Mouse (Mus musculus) heart, embryonic 13.5 days (tissue): ENCODE results near the gene Gm45717. TPM values are rescaled to one million over a fixed set of nuclear protein-coding genes. Genes with fewer than 3 reads are reported as not detected.

Experiments
- ATAC-seq: fragments of 200-750 bp; cut with Nextera tagmentation; 2 replicates; pipeline ENCODE4 v1.8.0; 2017; ENCODE audit warnings: moderate TSS enrichment; ENCODE audit not compliant: insufficient number of reproducible peaks, low FRiP score, low TSS enrichment; ENCODE audit errors: extremely low read depth
- H3K27ac ChIP-seq: fragments of 300-500 bp; sonication (generic); replicated peaks from 2 replicates; pipeline ENCODE4 v1.5.1; 2015; ENCODE audit warnings: moderate library complexity, mild to moderate bottlenecking, inconsistent platforms
- H3K27me3 ChIP-seq: fragments of 300-500 bp; sonication (generic); replicated peaks from 2 replicates; pipeline ENCODE4 v1.6.1; 2015; ENCODE audit warnings: mild to moderate bottlenecking, inconsistent platforms
- H3K36me3 ChIP-seq: fragments of 300-500 bp; sonication (generic); 2 replicates; pipeline ENCODE4 v1.6.1; 2015; ENCODE audit warnings: mild to moderate bottlenecking, inconsistent platforms
- H3K4me1 ChIP-seq: fragments of 300-500 bp; sonication (generic); 2 replicates; pipeline ENCODE4 v1.6.1; 2015; ENCODE audit warnings: inconsistent platforms
- H3K4me2 ChIP-seq: fragments of 300-500 bp; sonication (generic); 2 replicates; pipeline ENCODE4 v1.6.1; 2015; ENCODE audit warnings: inconsistent platforms, mild to moderate bottlenecking, moderate library complexity
- H3K4me3 ChIP-seq: fragments of 300-500 bp; sonication (generic); 2 replicates; pipeline ENCODE4 v1.5.1; 2015; ENCODE audit warnings: moderate library complexity, mild to moderate bottlenecking, inconsistent platforms
- H3K9ac ChIP-seq: fragments of 300-500 bp; sonication (generic); 2 replicates; pipeline ENCODE4 v1.6.1; 2015; ENCODE audit warnings: inconsistent platforms, mild to moderate bottlenecking, moderate library complexity
- H3K9me3 ChIP-seq: fragments of 300-500 bp; sonication (generic); 2 replicates; pipeline ENCODE4 v1.6.1; 2016; ENCODE audit warnings: inconsistent platforms
- WGBS: fragments of 180-500 bp; shearing (Covaris S2); methylation state at CpG from one replicate; pipeline ENCODE4 v1.1.7; 2015; ENCODE audit warnings: mixed read lengths; 5-methylcytosine and 5-hydroxymethylcytosine counted together
- polyA plus RNA-seq: library from polyadenylated mRNA; unstranded; fragments of >200 nt; fragmentation: Nextera tagmentation; extraction: Ambion mirVana; gene quantifications from 2 replicates; pipeline ENCODE4 v1.2.1, GENCODE M21; 2015

The Gm45717 gene
- polyA plus RNA-seq, 1 experiment from 2014 or later: not detected

DNA sequence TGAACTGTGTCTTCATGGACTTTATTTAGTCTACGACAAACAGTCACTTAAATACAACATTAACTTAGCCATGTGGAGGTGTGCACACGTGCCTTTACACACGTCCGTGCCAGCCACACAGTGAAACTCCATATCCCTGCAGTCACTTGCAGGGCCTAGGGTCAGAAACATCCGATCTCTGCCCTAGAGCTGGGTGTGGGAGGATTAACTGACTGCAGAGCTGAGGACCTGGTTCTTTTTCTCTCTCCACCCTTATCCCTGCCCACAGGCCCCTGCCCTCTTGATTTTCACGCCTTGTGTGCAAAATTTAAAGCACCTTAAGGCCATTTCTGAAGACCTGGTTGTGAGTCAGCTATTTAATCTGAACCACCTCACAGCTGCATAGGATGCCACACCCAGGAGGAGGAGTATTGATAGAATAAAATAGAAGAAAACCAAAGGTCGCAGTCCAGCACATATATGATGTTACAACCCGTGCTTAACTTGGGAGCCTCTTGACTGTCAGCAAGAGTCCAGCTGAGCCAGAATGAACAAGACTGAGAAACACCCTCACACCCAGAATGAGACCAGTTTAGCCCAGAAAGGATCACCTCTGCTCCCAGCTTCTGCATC, 35.2 kb downstream of the Gm45717 start, which contains the start of gene Nlrp6:
Nlrp6 (plus strand) TSS at position 485 of the 612 bp plus-strand sequence.
- peaks cover 14% of the 10 kb centered on the region for H3K4me1 ChIP-seq
- ATAC-seq: no peak
- H3K9me3 ChIP-seq: no peaks in the 10 kb centered on the region
- no peak within 1 kb of the TSS for H3K4me3 ChIP-seq
- no peak within 1 kb of the TSS for H3K27ac ChIP-seq
- no peak within 1 kb of the TSS for H3K4me2 ChIP-seq
- peaks cover 93% of the 10 kb centered on the region for H3K27me3 ChIP-seq
- no peaks in the 10 kb centered on the region for H3K36me3 ChIP-seq
- WGBS: 66% methylated on average over 8 of the region's 8 CpGs
- no peak within 1 kb of the TSS for H3K9ac ChIP-seq

GRCm38 (mm10) chr7:140919911-140920310, 35.8 kb downstream of the Gm45717 start:
- ATAC-seq: no peak
- Histone ChIP-seq H3K4me2 (no peak overlapping the region), H3K4me1 (peaks cover 14% of the 10 kb centered on the region), H3K4me3 (no peak overlapping the region), H3K27me3 (peaks cover 87% of the 10 kb centered on the region), H3K27ac (no peak overlapping the region), H3K36me3 (no peaks in the 10 kb centered on the region), H3K9me3 (no peaks in the 10 kb centered on the region), H3K9ac (no peak overlapping the region)
- WGBS: 31% methylated on average over 4 of the region's 4 CpGs

DNA sequence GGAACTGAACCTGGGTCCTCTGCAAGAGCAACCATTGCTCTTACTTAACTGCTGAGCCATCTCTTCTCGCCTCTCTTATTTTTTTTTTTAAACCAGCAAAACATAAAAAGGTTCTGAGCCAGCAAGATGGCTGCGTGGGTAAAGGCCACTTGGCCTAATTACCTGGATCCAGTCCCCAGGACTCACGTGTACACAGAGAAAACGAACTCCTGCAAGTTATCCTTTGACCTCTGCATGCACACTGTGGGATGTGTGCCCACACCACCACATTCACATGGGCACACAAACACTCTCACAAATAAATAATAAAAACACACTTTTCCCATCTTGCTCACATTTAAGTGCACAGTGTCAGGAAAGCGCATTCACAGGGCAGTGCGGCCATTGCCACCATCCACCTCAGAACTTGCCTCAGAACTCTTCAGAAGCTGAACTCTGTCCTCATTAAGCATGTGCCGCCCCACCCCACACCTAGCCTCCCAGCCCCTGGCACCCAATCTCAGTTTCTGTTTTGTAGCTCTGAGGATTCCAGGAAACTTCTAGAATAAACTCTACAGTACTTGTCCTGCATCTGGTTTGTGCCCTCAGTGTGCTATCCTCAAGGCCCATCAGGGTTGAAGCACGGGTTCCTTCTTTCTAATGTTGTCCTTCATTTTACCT, 41.6 kb downstream of the Gm45717 start:
- no peaks in the 10 kb centered on the region for H3K4me1 ChIP-seq
- H3K9ac ChIP-seq: no peak overlapping the region
- ATAC-seq: no peak
- no peak overlapping the region for H3K27ac ChIP-seq
- no peaks in the 10 kb centered on the region for H3K36me3 ChIP-seq
- no peak overlapping the region for H3K4me2 ChIP-seq
- H3K27me3 ChIP-seq: peaks cover 45% of the 10 kb centered on the region
- H3K4me3 ChIP-seq: no peak overlapping the region
- whole genome bisulfite sequencing: 75% methylated on average over 8 of the region's 8 CpGs
- H3K9me3 ChIP-seq: no peaks in the 10 kb centered on the region

DNA sequence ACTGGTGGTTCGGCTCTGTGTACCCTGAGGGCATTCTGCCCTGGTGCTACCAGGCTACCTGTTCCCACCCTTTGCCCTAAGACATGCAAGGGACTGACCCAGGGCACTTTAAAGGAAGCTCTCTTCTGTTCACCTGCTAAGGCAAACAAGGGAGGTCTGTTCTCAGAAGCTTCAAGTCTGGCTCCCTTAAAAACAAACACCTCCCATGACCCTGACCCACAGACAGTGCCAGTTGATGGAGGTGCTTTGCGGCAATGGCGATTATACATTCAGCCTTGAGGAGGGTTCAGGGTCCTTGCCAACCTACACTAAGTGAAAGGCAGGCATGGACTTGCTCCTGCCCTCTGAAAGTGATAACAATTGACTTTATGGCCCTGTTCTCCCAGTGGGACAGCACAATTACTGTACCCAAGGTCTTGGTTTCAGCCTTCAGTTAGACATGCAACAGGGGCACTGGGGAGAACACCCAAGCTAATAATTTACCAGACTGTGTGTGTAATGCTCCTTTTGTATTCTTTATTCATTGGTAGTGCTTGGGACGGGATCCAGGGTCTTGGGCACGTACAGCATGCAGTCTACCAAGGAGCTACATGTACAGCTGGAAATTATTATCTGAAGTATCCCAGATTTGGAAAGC, 42.8 kb downstream of the Gm45717 start:
- no peak overlapping the region for H3K4me2 ChIP-seq
- 71% methylated on average over 5 of the region's 5 CpGs for WGBS
- H3K9ac ChIP-seq: no peak overlapping the region
- no peak for ATAC-seq
- no peaks in the 10 kb centered on the region for H3K9me3 ChIP-seq
- peaks cover 4% of the 10 kb centered on the region; the same call in 1 of the 2 replicates for H3K4me1 ChIP-seq
- no peaks in the 10 kb centered on the region for H3K36me3 ChIP-seq
- peaks cover 36% of the 10 kb centered on the region for H3K27me3 ChIP-seq
- H3K27ac ChIP-seq: no peak overlapping the region
- no peak overlapping the region for H3K4me3 ChIP-seq

GRCm38 (mm10) chr7:140912293-140912692, 43.4 kb downstream of the Gm45717 start:
- no peak overlapping the region for H3K4me2 ChIP-seq
- WGBS: 47% methylated on average over 3 of the region's 3 CpGs
- ATAC-seq: no peak
- no peaks in the 10 kb centered on the region for H3K9me3 ChIP-seq
- H3K9ac ChIP-seq: no peak overlapping the region
- H3K4me1 ChIP-seq: peaks cover 4% of the 10 kb centered on the region; the same call in 1 of the 2 replicates
- H3K36me3 ChIP-seq: no peaks in the 10 kb centered on the region
- H3K27ac ChIP-seq: no peak overlapping the region
- H3K4me3 ChIP-seq: no peak overlapping the region
- H3K27me3 ChIP-seq: peaks cover 30% of the 10 kb centered on the region

DNA sequence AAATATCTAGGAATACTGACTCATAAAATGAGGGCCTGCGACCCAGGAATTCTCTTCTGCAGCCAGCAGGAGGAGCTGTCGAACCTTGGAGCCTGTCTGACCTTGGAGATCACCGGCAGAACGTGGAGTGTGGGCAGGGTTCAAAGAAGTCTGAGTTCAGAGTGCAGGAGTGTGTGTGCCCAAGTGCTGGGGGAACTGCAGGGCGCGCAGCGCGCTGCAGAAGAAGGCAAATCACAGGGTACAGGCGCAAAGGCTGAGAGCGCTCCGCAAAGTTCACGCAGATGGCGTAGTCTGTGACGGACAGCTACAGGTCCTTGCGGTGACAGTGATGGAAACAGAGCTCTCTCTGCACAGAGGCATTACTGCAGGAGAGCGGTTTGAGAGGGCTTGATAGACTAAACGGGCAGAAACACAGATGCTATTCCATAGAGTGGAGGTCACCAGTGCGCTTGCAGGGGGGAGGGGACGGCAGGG, 47.1 kb downstream of the Gm45717 start:
- no peaks in the 10 kb centered on the region for H3K36me3 ChIP-seq
- 2% methylated on average over 19 of the region's 19 CpGs for WGBS
- H3K4me1 ChIP-seq: peaks cover 4% of the 10 kb centered on the region; the same call in 1 of the 2 replicates
- H3K4me2 ChIP-seq: peak overlapping the region; percentile 88
- no peaks in the 10 kb centered on the region for H3K9me3 ChIP-seq
- H3K9ac ChIP-seq: peak overlapping the region; percentile 76
- ATAC-seq: no peak
- H3K27me3 ChIP-seq: peaks cover 27% of the 10 kb centered on the region
- no peak overlapping the region for H3K27ac ChIP-seq
- peak overlapping the region; percentile 56 for H3K4me3 ChIP-seq

DNA sequence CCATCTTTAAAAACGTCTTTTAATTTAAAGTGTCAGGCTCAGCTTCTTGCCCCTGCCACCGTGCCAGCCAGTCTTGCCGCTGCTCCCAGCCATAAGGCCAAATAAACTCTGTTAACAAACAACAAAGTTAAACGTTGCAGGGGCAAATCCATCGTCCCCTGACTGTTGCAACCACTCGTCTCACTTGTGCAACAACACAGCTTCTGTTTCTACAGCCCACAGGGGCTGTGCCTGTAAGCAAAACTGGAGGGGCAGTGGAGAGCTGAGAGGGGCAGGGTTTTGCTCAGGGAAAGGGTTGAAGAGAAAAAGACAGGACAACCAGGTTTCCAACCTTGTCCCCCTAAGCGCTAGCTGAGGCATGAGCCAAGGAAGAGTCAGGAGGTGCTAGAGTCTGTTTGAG, 47.6 kb downstream of the Gm45717 start:
- ATAC-seq: no peak
- no peak overlapping the region; the same call in 1 of the 2 replicates for H3K4me2 ChIP-seq
- no peaks in the 10 kb centered on the region for H3K36me3 ChIP-seq
- no peak overlapping the region for H3K27ac ChIP-seq
- WGBS: 45% methylated on average over 7 of the region's 7 CpGs
- H3K27me3 ChIP-seq: peaks cover 27% of the 10 kb centered on the region
- H3K9me3 ChIP-seq: no peaks in the 10 kb centered on the region
- H3K4me3 ChIP-seq: no peak overlapping the region
- peaks cover 4% of the 10 kb centered on the region; the same call in 1 of the 2 replicates for H3K4me1 ChIP-seq
- no peak overlapping the region for H3K9ac ChIP-seq

GRCm38 (mm10) chr7:140907697-140908096, 48.0 kb downstream of the Gm45717 start:
- H3K4me3 ChIP-seq: no peak overlapping the region
- H3K9ac ChIP-seq: no peak overlapping the region
- 72% methylated on average over 7 of the region's 7 CpGs for WGBS
- H3K4me2 ChIP-seq: no peak overlapping the region
- no peak overlapping the region for H3K27ac ChIP-seq
- ATAC-seq: no peak
- peaks cover 4% of the 10 kb centered on the region; the same call in 1 of the 2 replicates for H3K4me1 ChIP-seq
- H3K9me3 ChIP-seq: no peaks in the 10 kb centered on the region
- peaks cover 23% of the 10 kb centered on the region for H3K27me3 ChIP-seq
- no peaks in the 10 kb centered on the region for H3K36me3 ChIP-seq

- Histone ChIP-seq H3K9me3 (no peaks in the 10 kb centered on the region), H3K27me3 (peaks cover 18% of the 10 kb centered on the region), H3K4me1 (peaks cover 4% of the 10 kb centered on the region; the same call in 1 of the 2 replicates), H3K4me3 (no peak overlapping the region), H3K36me3 (no peaks in the 10 kb centered on the region), H3K9ac (no peak overlapping the region; the same call in 1 of the 2 replicates), H3K4me2 (no peak overlapping the region), H3K27ac (no peak overlapping the region)
- WGBS: 73% methylated on average over 13 of the region's 13 CpGs
- no peak for ATAC-seq
These were observed 48.6 kb downstream of the Gm45717 start for GRCm38 (mm10) chr7:140907131-140907530.

DNA sequence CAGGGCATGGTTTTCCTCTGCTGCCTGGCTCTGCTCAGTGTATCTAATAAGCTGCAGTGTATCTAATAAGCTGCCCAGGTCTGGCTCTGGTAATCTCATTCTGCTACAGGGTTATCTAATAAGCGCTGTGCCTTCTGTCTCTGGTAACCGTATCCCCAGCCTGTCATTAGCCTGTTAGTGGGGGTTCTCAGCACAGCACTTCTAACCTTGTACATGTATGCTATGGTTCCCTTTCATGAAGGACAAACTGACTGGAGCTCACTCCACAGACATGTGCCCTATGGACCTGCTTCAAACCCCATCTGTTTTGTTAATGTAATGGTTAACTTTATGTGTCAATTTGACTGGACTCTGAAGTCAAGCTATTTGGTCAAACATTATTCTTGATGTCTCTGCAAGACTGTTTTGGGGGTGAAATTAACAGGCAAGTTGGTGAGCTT, 50.1 kb downstream of the Gm45717 start:
- H3K4me1 ChIP-seq: peaks cover 11% of the 10 kb centered on the region
- no peaks in the 10 kb centered on the region for H3K36me3 ChIP-seq
- no peaks in the 10 kb centered on the region for H3K9me3 ChIP-seq
- H3K9ac ChIP-seq: no peak overlapping the region
- peaks cover 15% of the 10 kb centered on the region; the same call in 1 of the 2 replicates for H3K27me3 ChIP-seq
- WGBS: 32% methylated on average over 2 of the region's 2 CpGs
- no peak overlapping the region for H3K27ac ChIP-seq
- ATAC-seq: no peak
- no peak overlapping the region for H3K4me2 ChIP-seq
- no peak overlapping the region for H3K4me3 ChIP-seq

- Histone ChIP-seq H3K4me3 (no peak overlapping the region), H3K27ac (no peak overlapping the region), H3K36me3 (peaks cover 13% of the 10 kb centered on the region), H3K9ac (no peak overlapping the region), H3K27me3 (peaks cover 10% of the 10 kb centered on the region; the same call in 1 of the 2 replicates), H3K4me1 (peaks cover 21% of the 10 kb centered on the region), H3K4me2 (no peak overlapping the region), H3K9me3 (no peaks in the 10 kb centered on the region)
- no peak for ATAC-seq
- 28% methylated on average over 13 of the region's 13 CpGs for WGBS
These were observed 52.5 kb downstream of the Gm45717 start for GRCm38 (mm10) chr7:140903212-140903611.
